Mouse (Mus musculus): ENCODE results near the gene Pax6.

The Pax6 gene

GRCm38 (mm10) chr2:105668271-105669270, at the start of gene Pax6:
Gene Pax6, plus strand, starts transcription at chr2:105668900.
- peak; percentile 8 for DNase-seq

DNA sequence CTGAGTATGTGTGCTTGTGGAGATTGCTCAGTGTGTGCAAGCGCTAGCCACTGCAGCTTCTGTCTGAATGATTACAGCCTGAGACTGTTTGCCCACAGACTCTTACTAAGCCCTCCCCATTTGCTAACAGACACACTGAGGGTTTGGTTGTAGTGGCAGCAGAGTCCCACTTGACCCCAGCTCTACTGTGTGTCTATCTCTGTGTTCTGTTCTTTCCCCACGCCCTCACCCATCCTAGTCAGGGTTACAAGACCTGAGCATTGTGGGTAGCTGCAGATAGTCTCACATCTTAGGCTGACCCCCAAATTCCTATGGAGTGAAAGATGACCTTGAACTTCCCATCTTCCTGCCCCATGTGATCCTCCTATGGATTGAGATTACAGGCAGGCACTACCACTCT, 19.8 kb upstream of the Pax6 start:
- DNase-seq, result no peak

DNA sequence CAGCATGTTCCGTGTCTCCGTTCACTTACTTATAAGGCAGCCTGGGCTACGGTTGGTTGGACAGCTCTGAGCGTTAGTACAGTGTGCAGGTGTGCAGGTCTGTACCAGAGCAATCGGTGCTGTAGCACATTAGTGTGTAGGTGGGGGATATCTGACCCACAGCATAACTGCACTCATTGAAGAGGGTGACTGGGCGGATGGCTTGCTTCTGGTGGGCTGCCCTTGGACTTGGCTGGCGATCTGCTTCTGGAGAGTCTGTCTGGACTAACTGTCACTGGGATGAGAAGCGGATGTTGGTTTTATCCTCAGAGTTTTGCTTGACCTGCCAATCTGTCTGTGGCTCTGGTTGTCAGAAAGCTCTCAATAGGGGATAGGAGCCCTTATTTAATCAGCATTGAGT, 12.2 kb upstream of the Pax6 start:
- DNase-seq, result no peak

DNA sequence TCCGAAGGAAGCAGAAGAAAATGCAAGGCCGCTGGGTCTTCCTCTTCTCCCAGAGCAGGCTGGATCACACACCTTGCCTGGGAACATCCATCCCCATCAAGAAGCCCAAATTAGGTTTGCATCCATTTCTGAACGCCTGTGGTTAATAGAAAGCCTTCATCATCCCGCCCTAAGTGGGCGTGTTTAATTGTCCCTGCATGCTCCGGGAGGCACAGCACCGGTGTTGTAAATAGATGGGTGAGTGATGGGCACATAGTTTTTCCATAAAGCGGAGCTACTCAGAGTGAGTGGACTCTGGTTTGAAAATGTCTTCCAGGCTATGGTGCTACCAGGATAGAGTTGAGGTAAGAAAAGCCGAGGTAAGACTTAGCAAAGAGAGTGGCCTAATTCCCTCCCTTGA, 9.3 kb upstream of the Pax6 start:
- DNase-seq, result no peak

GRCm38 (mm10) chr2:105659926-105660873, 8.5 kb upstream of the Pax6 start:
- peak; percentile 10 for DNase-seq

DNA sequence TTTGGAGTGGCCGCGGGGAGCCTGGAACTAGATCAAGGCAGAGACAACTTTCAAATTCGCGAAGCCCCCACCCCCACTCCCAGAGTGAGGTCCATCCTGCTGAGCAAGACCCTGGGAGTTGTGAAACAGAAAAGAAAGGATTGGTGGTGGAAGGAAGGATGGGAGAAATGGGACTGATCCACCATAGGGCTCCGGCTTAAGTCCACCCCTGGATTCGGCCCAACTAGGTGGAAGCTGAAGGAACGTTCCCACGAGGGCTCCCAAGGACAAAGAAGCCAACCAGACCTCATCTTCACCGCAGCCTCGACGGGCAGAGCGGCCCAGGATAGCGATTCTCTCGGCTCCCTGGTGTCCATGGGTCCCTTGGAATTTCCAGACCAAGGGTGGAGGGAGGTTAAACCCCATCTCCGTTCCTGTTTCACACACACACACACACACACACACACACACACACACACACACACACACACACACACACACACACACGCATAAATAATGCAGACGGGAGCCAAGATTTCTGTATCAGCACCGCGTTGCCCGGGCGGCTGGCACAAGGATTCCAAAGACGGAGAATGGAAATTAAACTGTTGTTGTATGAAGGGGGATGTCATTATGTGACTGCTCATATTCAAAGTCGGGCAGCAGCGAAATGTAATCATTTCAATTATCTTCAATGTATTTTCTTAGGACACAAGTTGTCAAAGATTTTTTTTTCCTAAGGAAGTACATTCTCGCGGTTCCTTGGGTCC, 7.7 kb upstream of the Pax6 start:
- DNase-seq, result peak; percentile 3

GRCm38 (mm10) chr2:105661623-105662066, 7.1 kb upstream of the Pax6 start:
- peak; percentile 14 for DNase-seq

DNA sequence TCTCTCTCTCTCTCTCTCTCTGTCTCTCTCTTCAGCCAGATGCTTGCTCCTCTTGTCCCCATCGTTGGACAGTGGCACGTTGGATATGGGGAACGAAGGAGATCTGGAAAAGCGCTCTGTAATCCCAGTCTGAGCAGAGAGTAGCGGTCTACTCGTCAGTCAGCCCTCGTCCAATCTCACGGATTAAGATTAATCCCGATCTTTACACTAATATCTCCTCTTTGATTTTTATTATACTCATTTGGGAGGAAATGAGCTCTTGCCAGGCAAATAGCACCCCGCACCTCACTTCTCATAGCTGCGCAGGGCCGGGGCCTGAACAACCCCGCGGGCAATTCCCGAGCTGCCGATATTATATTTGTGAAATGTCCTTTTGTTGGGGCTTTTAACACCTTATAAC, 6.6 kb upstream of the Pax6 start:
- peak; percentile 5 for DNase-seq

DNA sequence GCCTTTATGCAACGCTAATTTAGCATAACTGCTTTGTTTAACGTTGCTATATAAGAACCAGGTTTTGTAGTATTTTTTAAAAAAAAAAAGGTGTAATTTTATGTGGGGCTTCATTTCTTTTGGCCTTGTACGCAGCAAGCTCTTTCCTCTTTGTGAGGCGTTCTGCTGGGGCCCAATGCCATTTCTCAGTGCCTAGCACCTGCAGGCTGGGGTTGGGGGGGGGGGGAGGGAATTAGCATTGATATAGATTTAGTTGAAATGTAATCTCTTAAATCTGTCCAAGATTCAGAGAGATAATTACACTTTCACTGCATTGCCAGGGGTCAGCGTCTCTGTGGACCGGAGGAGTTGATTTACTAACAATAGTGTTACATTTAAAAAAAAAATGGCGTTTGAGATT, 6.1 kb upstream of the Pax6 start:
- no peak for DNase-seq

GRCm38 (mm10) chr2:105663101-105663511, 5.6 kb upstream of the Pax6 start:
- peak; percentile 9 for DNase-seq

DNA sequence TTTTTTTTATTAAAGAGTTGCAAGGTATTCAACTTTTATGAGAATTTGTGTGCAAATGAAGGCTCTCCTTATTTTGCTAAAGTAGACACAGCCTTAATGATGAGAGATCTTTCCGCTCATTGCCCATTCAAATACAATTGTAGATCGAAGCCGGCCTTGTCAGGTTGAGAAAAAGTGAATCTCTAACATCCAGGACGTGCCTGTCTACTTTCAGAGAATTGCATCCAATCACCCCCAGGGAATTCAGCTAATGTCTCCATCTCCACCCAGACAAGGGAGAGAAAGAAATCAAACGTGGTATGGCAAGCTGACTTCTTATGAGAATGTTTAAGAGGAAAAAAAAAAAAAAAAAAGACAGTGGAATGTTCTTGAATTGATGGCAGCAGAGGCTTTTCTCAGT, 3.7 kb upstream of the Pax6 start:
- DNase-seq, result no peak

GRCm38 (mm10) chr2:105665491-105666250, 3.0 kb upstream of the Pax6 start:
- no peak for DNase-seq

GRCm38 (mm10) chr2:105666331-105666730, 2.4 kb upstream of the Pax6 start:
- no peak for DNase-seq

DNA sequence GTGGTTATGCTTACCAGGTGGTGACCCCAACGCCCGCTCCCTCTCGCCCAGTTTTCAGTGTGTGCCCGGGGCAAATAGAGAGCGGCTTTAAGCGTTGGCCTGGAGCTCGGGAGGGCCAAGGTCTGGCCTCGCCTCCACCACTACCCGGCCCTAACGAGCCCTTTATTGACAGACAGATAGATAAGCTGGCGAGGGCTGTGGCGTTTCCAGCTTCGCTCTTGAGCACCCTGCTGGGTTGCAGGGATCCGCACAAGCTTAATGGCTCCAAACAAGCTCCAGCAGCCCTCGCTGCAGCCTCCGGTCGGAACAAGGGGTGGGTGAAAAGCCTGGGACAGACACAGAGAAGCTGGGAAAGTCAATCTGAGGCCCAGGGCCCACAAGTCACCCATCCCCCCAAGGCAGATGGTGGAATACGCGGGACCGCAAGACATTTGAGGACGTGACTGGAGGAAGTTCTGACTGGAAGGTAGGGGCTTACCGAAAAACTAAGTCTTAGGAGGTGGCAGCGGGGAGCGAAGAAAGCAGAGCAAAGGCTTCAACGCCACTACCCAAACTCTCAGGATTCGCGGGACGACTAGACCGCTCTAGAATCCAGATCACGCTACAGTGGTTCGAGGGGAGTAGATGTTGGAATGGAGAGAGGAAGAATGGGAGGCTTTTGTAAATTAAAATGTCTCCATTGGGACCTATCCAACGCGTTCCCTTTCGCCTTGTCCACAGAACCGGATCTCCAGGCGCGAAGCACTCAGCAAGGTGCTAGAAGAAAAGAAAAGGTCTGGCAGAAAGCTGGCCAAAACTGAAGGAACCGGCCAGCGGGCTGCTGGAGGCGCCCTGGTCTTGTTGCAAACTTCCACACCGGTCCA, 1.7 kb upstream of the Pax6 start:
- peak; percentile 16 for DNase-seq

DNA sequence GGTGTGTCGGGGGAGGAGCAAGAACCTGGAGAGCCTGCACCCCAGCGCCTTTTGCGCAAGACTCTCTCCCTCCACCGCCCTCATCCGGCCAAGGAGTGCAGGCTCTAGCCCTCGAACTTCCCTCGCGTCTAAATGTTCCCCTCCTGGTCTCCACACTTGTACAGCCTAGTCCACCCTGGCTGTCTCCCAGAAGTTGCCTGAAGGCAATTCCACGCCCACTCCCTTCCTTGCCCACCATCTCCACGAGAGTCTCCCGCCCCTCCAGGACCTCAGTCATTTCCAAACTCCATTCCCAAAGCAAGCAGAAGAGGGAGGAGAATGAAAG, 1.1 kb upstream of the Pax6 start:
- DNase-seq, result no peak

GRCm38 (mm10) chr2:105669371-105669861, 716 bp downstream of the Pax6 start:
- peak; percentile 20 for DNase-seq

GRCm38 (mm10) chr2:105669881-105670730, 1.4 kb downstream of the Pax6 start:
- no peak for DNase-seq

DNA sequence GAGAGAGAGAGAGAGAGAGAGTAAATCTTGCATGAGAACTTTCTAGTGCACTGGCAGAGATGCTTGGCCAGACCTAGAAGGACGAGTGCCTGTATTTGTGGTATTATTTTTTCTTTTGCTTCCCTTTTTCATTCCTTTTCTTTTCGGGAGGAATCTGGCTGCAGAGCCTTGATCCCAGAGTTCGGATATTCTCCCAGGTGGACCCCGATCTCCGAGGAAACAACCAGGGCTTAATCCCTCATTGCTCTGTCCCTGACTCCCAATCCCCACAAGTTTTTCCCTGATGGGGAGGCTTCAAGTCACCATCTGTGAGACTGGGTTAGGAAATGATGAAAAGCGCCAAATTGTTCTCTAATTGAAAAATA, 2.0 kb downstream of the Pax6 start:
- DNase-seq, result no peak

GRCm38 (mm10) chr2:105671116-105671797, 2.6 kb downstream of the Pax6 start:
- DNase-seq, result no peak
